Mouse (Mus musculus): ENCODE measurements at regions not wholly inside any gene's neighbourhood (a gene's known extent, or its start where the extent isn't known, plus 50 kb on each side); places are given as distances from the start of the nearest gene placed in this dataset.

GRCm38 (mm10) chr14:9000408-9001092 is 334.5 kb upstream of the 4930452B06Rik start:
- ATAC-seq (ENCODE audit: low FRiP score, low read depth): no peak

GRCm38 (mm10) chr14:8999815-9000214 is 333.8 kb upstream of the 4930452B06Rik start:
- Histone ChIP-seq H3K4me2 (replicated peaks) (no peak overlapping the region), H3K9me3 (no peaks in the 10 kb centered on the region), H3K4me3 (no peak overlapping the region), H3K27ac (no peak overlapping the region), H3K4me1 (no peaks in the 10 kb centered on the region), H3K36me3 (no peaks in the 10 kb centered on the region), H3K9ac (no peak overlapping the region), H3K27me3 (no peaks in the 10 kb centered on the region)
- no peak for ATAC-seq (ENCODE audit: low FRiP score, low read depth)
- 90% methylated on average over 1 of the region's 1 CpGs for WGBS

More at GRCm38 (mm10) chr14:9000408-9001092, 334.5 kb upstream of the 4930452B06Rik start:
- H3K36me3 ChIP-seq: no peaks in the 10 kb centered on the region
- no peak overlapping the region for H3K4me2 ChIP-seq (replicated peaks)
- H3K27ac ChIP-seq: no peak overlapping the region
- H3K27me3 ChIP-seq: no peaks in the 10 kb centered on the region
- no peaks in the 10 kb centered on the region for H3K9me3 ChIP-seq
- no peaks in the 10 kb centered on the region for H3K4me1 ChIP-seq
- 83% methylated on average over 3 of the region's 3 CpGs for WGBS
- H3K4me3 ChIP-seq: no peak overlapping the region
- no peak overlapping the region for H3K9ac ChIP-seq

GRCm38 (mm10) chr14:8993421-8993820 is 327.4 kb upstream of the 4930452B06Rik start:
- no peaks in the 10 kb centered on the region for H3K27me3 ChIP-seq
- no peak for ATAC-seq (ENCODE audit: low FRiP score, low read depth)
- no peaks in the 10 kb centered on the region for H3K9me3 ChIP-seq
- H3K27ac ChIP-seq: no peak overlapping the region
- no peaks in the 10 kb centered on the region for H3K36me3 ChIP-seq
- H3K4me2 ChIP-seq (replicated peaks): no peak overlapping the region
- 17% methylated on average over 1 of the region's 1 CpGs for WGBS
- no peaks in the 10 kb centered on the region for H3K4me1 ChIP-seq
- no peak overlapping the region for H3K9ac ChIP-seq
- no peak overlapping the region for H3K4me3 ChIP-seq

DNA sequence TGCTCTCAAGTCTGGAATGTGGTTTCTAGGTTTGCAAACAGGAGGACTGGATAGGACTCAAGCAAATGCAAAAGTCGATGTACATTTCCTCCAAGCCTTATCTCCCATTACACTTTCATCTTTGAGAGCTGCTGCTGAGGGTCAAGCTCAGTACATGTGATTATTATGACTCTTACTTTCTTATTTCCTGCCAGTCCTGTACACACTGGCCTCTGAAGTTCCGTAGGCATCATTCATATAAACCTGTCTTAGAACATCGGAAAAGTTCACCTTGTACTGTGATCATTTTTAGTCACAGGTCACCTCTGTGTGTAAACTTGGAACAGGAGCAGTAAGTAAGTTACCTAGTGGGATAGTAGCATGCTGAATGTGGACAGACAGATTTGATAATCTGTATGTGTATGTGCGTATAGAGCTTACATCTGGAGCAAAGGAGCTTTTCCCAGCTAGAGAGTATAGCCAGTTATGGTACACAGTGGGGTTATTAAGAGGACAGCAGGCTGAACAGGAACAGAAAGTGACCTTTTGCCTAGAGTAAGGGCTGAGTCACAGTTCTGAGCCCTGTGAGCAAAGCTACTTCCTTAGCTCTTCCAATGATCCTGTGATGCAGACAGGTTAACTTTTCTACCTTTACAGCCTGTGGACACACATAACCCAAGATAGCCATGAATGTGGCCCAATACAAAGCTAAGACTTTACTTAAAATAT is 319.2 kb upstream of the 4930452B06Rik start:
- no peak for ATAC-seq (ENCODE audit: low FRiP score, low read depth)
- H3K27me3 ChIP-seq: no peaks in the 10 kb centered on the region
- WGBS: 81% methylated on average over 4 of the region's 4 CpGs
- H3K27ac ChIP-seq: no peak overlapping the region
- no peaks in the 10 kb centered on the region for H3K9me3 ChIP-seq
- no peak overlapping the region for H3K9ac ChIP-seq
- H3K4me1 ChIP-seq: no peaks in the 10 kb centered on the region
- no peak overlapping the region for H3K4me3 ChIP-seq
- no peak overlapping the region for H3K4me2 ChIP-seq (replicated peaks)
- no peaks in the 10 kb centered on the region for H3K36me3 ChIP-seq

- H3K4me1 ChIP-seq: no peaks in the 10 kb centered on the region
- no peak overlapping the region for H3K4me3 ChIP-seq
- peak; percentile 69; the same call in 1 of the 2 replicates for ATAC-seq (ENCODE audit: low FRiP score, low read depth)
- WGBS: 25% methylated on average over 2 of the region's 2 CpGs
- no peak overlapping the region for H3K4me2 ChIP-seq (replicated peaks)
- H3K36me3 ChIP-seq: no peaks in the 10 kb centered on the region
- H3K9me3 ChIP-seq: no peaks in the 10 kb centered on the region
- H3K27ac ChIP-seq: no peak overlapping the region
- no peak overlapping the region for H3K9ac ChIP-seq
- no peaks in the 10 kb centered on the region for H3K27me3 ChIP-seq
Observed at GRCm38 (mm10) chr14:8961554-8961953, 295.5 kb upstream of the 4930452B06Rik start.

- Histone ChIP-seq H3K4me3 (no peak overlapping the region), H3K27ac (no peak overlapping the region; the same call in 1 of the 2 replicates), H3K4me2 (replicated peaks) (no peak overlapping the region), H3K9ac (no peak overlapping the region), H3K36me3 (no peaks in the 10 kb centered on the region), H3K27me3 (no peaks in the 10 kb centered on the region), H3K9me3 (no peaks in the 10 kb centered on the region), H3K4me1 (peaks cover 13% of the 10 kb centered on the region; the same call in 1 of the 2 replicates)
- 39% methylated on average over 6 of the region's 6 CpGs for WGBS
- ATAC-seq (ENCODE audit: low FRiP score, low read depth): peak; percentile 78; the same call in 1 of the 2 replicates
Observed at GRCm38 (mm10) chr14:8952853-8953397, 286.9 kb upstream of the 4930452B06Rik start.

DNA sequence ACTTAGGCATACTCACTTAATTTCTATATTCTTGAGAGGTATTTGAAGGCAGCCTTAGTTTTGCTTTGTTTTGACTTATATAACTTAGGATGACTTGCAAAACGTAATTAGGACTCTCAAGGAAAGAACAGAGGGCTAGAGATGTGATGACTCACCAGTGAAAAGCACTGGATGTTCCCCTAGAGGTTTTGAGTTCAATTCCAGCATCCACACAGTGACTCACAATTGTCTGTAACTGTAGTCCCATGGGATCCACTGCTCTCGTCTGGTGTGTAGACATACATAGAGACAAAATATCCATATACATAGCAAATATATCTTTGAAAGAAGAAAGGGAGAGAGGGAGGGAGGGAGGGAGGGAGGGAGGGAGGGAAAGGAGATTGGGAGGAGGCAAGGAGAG is 282.7 kb upstream of the 4930452B06Rik start:
- H3K9ac ChIP-seq: no peak overlapping the region
- WGBS: 61% methylated on average over 2 of the region's 2 CpGs
- H3K9me3 ChIP-seq: no peaks in the 10 kb centered on the region
- no peaks in the 10 kb centered on the region for H3K36me3 ChIP-seq
- ATAC-seq (ENCODE audit: low FRiP score, low read depth): no peak
- peaks cover 12% of the 10 kb centered on the region; the same call in 1 of the 2 replicates for H3K4me1 ChIP-seq
- H3K27me3 ChIP-seq: no peaks in the 10 kb centered on the region
- H3K27ac ChIP-seq: no peak overlapping the region
- H3K4me2 ChIP-seq (replicated peaks): no peak overlapping the region
- no peak overlapping the region for H3K4me3 ChIP-seq

GRCm38 (mm10) chr14:8946851-8947625 is 281.0 kb upstream of the 4930452B06Rik start:
- H3K4me3 ChIP-seq: no peak overlapping the region
- H3K9me3 ChIP-seq: no peaks in the 10 kb centered on the region
- H3K4me2 ChIP-seq (replicated peaks): no peak overlapping the region
- 66% methylated on average over 5 of the region's 5 CpGs for WGBS
- no peaks in the 10 kb centered on the region for H3K27me3 ChIP-seq
- no peaks in the 10 kb centered on the region for H3K4me1 ChIP-seq
- H3K27ac ChIP-seq: no peak overlapping the region
- H3K36me3 ChIP-seq: no peaks in the 10 kb centered on the region
- no peak for ATAC-seq (ENCODE audit: low FRiP score, low read depth)
- no peak overlapping the region for H3K9ac ChIP-seq

GRCm38 (mm10) chr14:8935121-8935520 is 269.1 kb upstream of the 4930452B06Rik start:
- no peak overlapping the region for H3K4me3 ChIP-seq
- WGBS: 22% methylated on average over 5 of the region's 5 CpGs
- no peak; the same call in 1 of the 2 replicates for ATAC-seq (ENCODE audit: low FRiP score, low read depth)
- no peaks in the 10 kb centered on the region for H3K9me3 ChIP-seq
- H3K9ac ChIP-seq: no peak overlapping the region
- no peaks in the 10 kb centered on the region for H3K4me1 ChIP-seq
- no peak overlapping the region for H3K27ac ChIP-seq
- H3K36me3 ChIP-seq: no peaks in the 10 kb centered on the region
- H3K4me2 ChIP-seq (replicated peaks): no peak overlapping the region
- no peaks in the 10 kb centered on the region for H3K27me3 ChIP-seq

Data from limb, embryonic 13.5 days (tissue).